Mouse (Mus musculus): ENCODE data around the gene Rab1b.

- TF ChIP-seq CTCF (IDR thresholded peaks at IDR 0.05; ENCODE audit: low read depth, low read length) = no peak
- no peak for TF ChIP-seq POLR2A (IDR thresholded peaks at IDR 0.05; ENCODE audit: borderline replicate concordance, low read depth, low read length)
Measured at GRCm38 (mm10) chr19:5151741-5152140, 44.9 kb upstream of the Rab1b start.
